Mouse (Mus musculus) CD4-positive naive resting alpha-beta T cell, adult 57 days (primary cell): ENCODE results near the gene Mtfr2. TPM values are rescaled to one million over a fixed set of nuclear protein-coding genes. Genes with fewer than 3 reads are reported as not detected.

Source experiments
- total RNA-seq: library from RNA; stranded (reverse); gene quantifications from one replicate; pipeline ENCODE4 v1.2.4, GENCODE M21; 2023

Mtfr2 gene
- 0.62 TPM for total RNA-seq

GRCm38 (mm10) chr10:20347285-20348214 lies at the start of gene Mtfr2:
TSS of gene Mtfr2 (plus strand) at chr10:20347770.

GRCm38 (mm10) chr10:20311918-20312735 lies 35.4 kb upstream of the Mtfr2 start, which contains the start of gene Bclaf1:
TSS of gene Bclaf1 (plus strand) at chr10:20312469.

Other genes starting within 250 kb of the Mtfr2 start
- gene Map7, start 199.3 kb upstream of the Mtfr2 start, total RNA-seq = 7.6 TPM
- 277 TPM for gene Bclaf1, start 35.3 kb upstream of the Mtfr2 start, total RNA-seq